Mouse (Mus musculus) heart, embryonic 14.5 days (tissue): Measurements from ENCODE around the gene Pnldc1. TPM values are rescaled to one million over a fixed set of nuclear protein-coding genes. Genes with fewer than 3 reads are reported as not detected.
"Not testable (repeated sequence)": the region's sequence is repeated elsewhere in the genome, so short reads cannot be mapped to it uniquely, and the experiment has no call there.

ENCODE experiments used
- ATAC-seq: fragments of 200-750 bp; cut with Nextera tagmentation; 2 replicates; pipeline ENCODE4 v1.8.0; 2017; ENCODE audit warnings: low read depth, moderate TSS enrichment; ENCODE audit not compliant: insufficient number of reproducible peaks, insufficient read depth, low FRiP score
- H3K27ac ChIP-seq, 2 experiments: fragments of 200-500 bp in 1 of 2; fragments of 300-500 bp in 1 of 2; sonication (generic) in 1 of 2; replicated peaks in 1 of 2; 2 replicates each; pipeline ENCODE4 v1.5.1; 2012 to 2014; ENCODE audit warnings: low read depth in 2 of 2, low read length in 2 of 2, control low read depth in 1 of 2, mild to moderate bottlenecking in 1 of 2, mixed read lengths in 1 of 2; ENCODE audit not compliant: control insufficient read depth in 1 of 2, insufficient read depth in 1 of 2
- H3K27me3 ChIP-seq: fragments of 300-500 bp; sonication (generic); 2 replicates; pipeline ENCODE4 v1.6.1; 2014; ENCODE audit warnings: mild to moderate bottlenecking, low read length, control low read depth; ENCODE audit not compliant: control insufficient read depth, insufficient read depth
- H3K36me3 ChIP-seq: fragments of 300-500 bp; sonication (generic); 2 replicates; pipeline ENCODE4 v1.6.1; 2014; ENCODE audit warnings: mild to moderate bottlenecking, control low read depth, low read length, mixed read lengths; ENCODE audit not compliant: control insufficient read depth, insufficient read depth
- H3K4me1 ChIP-seq, 2 experiments: fragments of 200-500 bp in 1 of 2; fragments of 300-500 bp in 1 of 2; sonication (generic) in 1 of 2; 2 replicates each; pipeline ENCODE4 v1.6.1; 2012 to 2014; ENCODE audit warnings: low read length in 2 of 2, control low read depth in 1 of 2, mixed read lengths in 1 of 2; ENCODE audit not compliant: control insufficient read depth in 2 of 2, insufficient read depth in 2 of 2
- H3K4me2 ChIP-seq: fragments of 300-500 bp; sonication (generic); 2 replicates; pipeline ENCODE4 v1.6.1; 2014; ENCODE audit warnings: mild to moderate bottlenecking, low read length
- H3K4me3 ChIP-seq, 2 experiments: fragments of 200-500 bp in 1 of 2; fragments of 300-500 bp in 1 of 2; sonication (generic) in 1 of 2; 2 replicates each; pipeline ENCODE4 v1.5.1; 2012 to 2014; ENCODE audit warnings: low read length in 2 of 2, mild to moderate bottlenecking in 2 of 2, control low read depth in 1 of 2, low read depth in 1 of 2, moderate library complexity in 1 of 2; ENCODE audit not compliant: control insufficient read depth in 1 of 2, insufficient read depth in 1 of 2
- H3K9ac ChIP-seq: fragments of 300-500 bp; sonication (generic); 2 replicates; pipeline ENCODE4 v1.6.1; 2014; ENCODE audit warnings: mild to moderate bottlenecking, low read length
- H3K9me3 ChIP-seq: fragments of 300-500 bp; sonication (generic); 2 replicates; pipeline ENCODE4 v1.6.1; 2016; ENCODE audit warnings: low read length, control low read depth; ENCODE audit not compliant: control insufficient read depth
- WGBS: fragments of 180-500 bp; shearing (Covaris S2); extraction: QIAGEN DNeasy Blood & Tissue Kit; methylation state at CpG from one replicate; pipeline ENCODE4 v1.1.7; 2014; 5-methylcytosine and 5-hydroxymethylcytosine counted together
- polyA plus RNA-seq: library from polyadenylated mRNA; unstranded; fragments of >200 nt; fragmentation: Nextera tagmentation; extraction: Ambion mirVana; gene quantifications from 2 replicates; pipeline ENCODE4 v1.2.1, GENCODE M21; 2014

The Pnldc1 gene
- polyA plus RNA-seq, 1 experiment from 2014 or later, result 1.6 TPM

- no peak for ATAC-seq
- Histone ChIP-seq H3K27me3 (no peaks in the 10 kb centered on the region), H3K27ac (no peak overlapping the region), H3K4me2 (no peak overlapping the region), H3K9me3 (no peaks in the 10 kb centered on the region), H3K4me3 (no peak overlapping the region), H3K36me3 (peaks cover 45% of the 10 kb centered on the region), H3K9ac (no peak overlapping the region), H3K4me1 (peaks cover 0 to 3% of the 10 kb centered on the region in 2 experiments; a peak in 1 of 4 replicates)
- WGBS, result 83% methylated on average over 1 of the region's 1 CpGs
Measured at GRCm38 (mm10) chr17:12904349-12904748, 5.7 kb downstream of the Pnldc1 start.

- 67% methylated on average over 11 of the region's 12 CpGs for WGBS
- Histone ChIP-seq H3K4me2 (no peak overlapping the region), H3K27me3 (no peaks in the 10 kb centered on the region), H3K9ac (no peak overlapping the region), H3K9me3 (no peaks in the 10 kb centered on the region), H3K4me3 (no peak overlapping the region), H3K36me3 (peaks cover 41% of the 10 kb centered on the region), H3K27ac (no peak overlapping the region), H3K4me1 (peaks cover 0 to 3% of the 10 kb centered on the region in 2 experiments; a peak in 1 of 4 replicates)
- no peak for ATAC-seq
Measured at GRCm38 (mm10) chr17:12903372-12904333, 6.4 kb downstream of the Pnldc1 start.

- Histone ChIP-seq H3K27ac (no peak overlapping the region), H3K4me3 (no peak overlapping the region), H3K4me2 (no peak overlapping the region), H3K36me3 (peaks cover 40% of the 10 kb centered on the region), H3K9me3 (no peaks in the 10 kb centered on the region), H3K27me3 (no peaks in the 10 kb centered on the region), H3K9ac (no peak overlapping the region), H3K4me1 (peaks cover 0 to 3% of the 10 kb centered on the region in 2 experiments; a peak in 1 of 4 replicates)
- no peak for ATAC-seq
- WGBS, result 95% methylated on average over 6 of the region's 6 CpGs
Measured at GRCm38 (mm10) chr17:12902291-12902690, 7.7 kb downstream of the Pnldc1 start.

- 56% methylated on average over 2 of the region's 2 CpGs for WGBS
- H3K4me2 ChIP-seq, H3K4me1 ChIP-seq, H3K9me3 ChIP-seq, H3K27ac ChIP-seq, ATAC-seq, H3K4me3 ChIP-seq, H3K9ac ChIP-seq, H3K27me3 ChIP-seq: not testable (repeated sequence)
- H3K36me3 ChIP-seq, result peaks cover 36% of the 10 kb centered on the region
Measured at GRCm38 (mm10) chr17:12898607-12899006, 11.4 kb downstream of the Pnldc1 start.

GRCm38 (mm10) chr17:12897674-12898073, 12.4 kb downstream of the Pnldc1 start:
- ATAC-seq, result no peak
- Histone ChIP-seq H3K36me3 (peaks cover 29% of the 10 kb centered on the region), H3K27ac (no peak overlapping the region), H3K9me3 (no peaks in the 10 kb centered on the region), H3K4me1 (peaks cover 0 to 3% of the 10 kb centered on the region in 2 experiments; a peak in 1 of 4 replicates), H3K27me3 (no peaks in the 10 kb centered on the region), H3K9ac (no peak overlapping the region), H3K4me2 (no peak overlapping the region), H3K4me3 (no peak overlapping the region)
- WGBS, result 92% methylated on average over 5 of the region's 5 CpGs

GRCm38 (mm10) chr17:12892033-12892432, 18.0 kb downstream of the Pnldc1 start:
- no peak overlapping the region for H3K4me2 ChIP-seq
- peaks cover under 1 to 2% of the 10 kb centered on the region in 2 experiments; a peak in 2 of 4 replicates for H3K4me1 ChIP-seq
- H3K36me3 ChIP-seq, result peaks cover 20% of the 10 kb centered on the region
- H3K27ac ChIP-seq, result no peak overlapping the region
- no peak overlapping the region for H3K9ac ChIP-seq
- no peak for ATAC-seq
- no peak overlapping the region for H3K4me3 ChIP-seq
- H3K9me3 ChIP-seq, result no peaks in the 10 kb centered on the region
- no peaks in the 10 kb centered on the region for H3K27me3 ChIP-seq
- 72% methylated on average over 9 of the region's 9 CpGs for WGBS

GRCm38 (mm10) chr17:12891054-12891453, 19.0 kb downstream of the Pnldc1 start:
- Histone ChIP-seq H3K36me3 (peaks cover 18% of the 10 kb centered on the region), H3K9me3 (no peaks in the 10 kb centered on the region), H3K27me3 (no peaks in the 10 kb centered on the region), H3K4me1 (peaks cover 5 to 7% of the 10 kb centered on the region in 2 experiments; a peak in 2 of 4 replicates), H3K4me2 (no peak overlapping the region), H3K9ac (no peak overlapping the region), H3K4me3 (no peak overlapping the region), H3K27ac (no peak overlapping the region)
- no peak for ATAC-seq
- WGBS, result 91% methylated on average over 4 of the region's 4 CpGs
